Mouse (Mus musculus): ENCODE data around the gene Bend5.

GRCm38 (mm10) chr4:111475374-111475971 is 60.7 kb downstream of the Bend5 start:
- TF ChIP-seq CTCF (conservative IDR thresholded peaks at IDR 0.05; ENCODE audit: low read length) (no peak), POU5F1 (IDR thresholded peaks at IDR 0.05; ENCODE audit: borderline replicate concordance, low read length) (no peak), NANOG (IDR thresholded peaks at IDR 0.05; ENCODE audit: borderline replicate concordance, low read length) (no peak)

Measured in E14TG2a.4 (cell line).